In genomic region chr10:9252120-9252940, GRCm38 (mm10) we compare ENCODE assay signal across 20 mouse cellular contexts.
DNase-seq lines count a peak whose midpoint lies in the region; ATAC-seq lines count a peak whose summit lies in the region.
"Had no signal": no experiment of that assay in that cellular context is flagged by ENCODE, and none has a peak within 500 bp of the region (broad histone marks: within the 10 kb centered on the region; RNA-seq: fewer than 3 reads in every experiment).

No protein-coding gene starts in this region.

- no peak overlapping the region for H3K4me2 ChIP-seq in forebrain, embryonic 13.5 days
- no peak overlapping the region for H3K4me2 ChIP-seq in forebrain, embryonic 11.5 days (ENCODE audit: low read depth, low read length, severe bottlenecking)
- H3K4me2 ChIP-seq in neural tube, embryonic 12.5 days (replicated peaks): no peak overlapping the region
- no peak overlapping the region for H3K4me2 ChIP-seq in midbrain, embryonic 12.5 days (replicated peaks)
- no peak overlapping the region for H3K4me2 ChIP-seq in neural tube, embryonic 14.5 days (ENCODE audit: low read depth, low read length)
- H3K4me2 ChIP-seq: heart, embryonic 12.5 days; limb, embryonic 15.5 days; liver, embryonic 15.5 days had no signal

- H3K27ac ChIP-seq in forebrain, embryonic 13.5 days: peak overlapping the region; percentile 19; the same call in 1 of the 2 replicates
- no peak overlapping the region for H3K27ac ChIP-seq in forebrain, embryonic 11.5 days (ENCODE audit: low read depth, low read length)
- H3K27ac ChIP-seq in neural tube, embryonic 12.5 days: no peak overlapping the region
- peak overlapping the region; percentile 39; the same call in 1 of the 2 replicates for H3K27ac ChIP-seq in midbrain, embryonic 12.5 days (replicated peaks)
- H3K27ac ChIP-seq in neural tube, embryonic 14.5 days (ENCODE audit: low read depth, low read length): no peak overlapping the region
- H3K27ac ChIP-seq: layer of hippocampus, adult 2 months; limb, embryonic 15.5 days; liver, embryonic 15.5 days had no signal

- no peak overlapping the region for H3K4me3 ChIP-seq in forebrain, embryonic 13.5 days
- no peak overlapping the region for H3K4me3 ChIP-seq in forebrain, embryonic 11.5 days (ENCODE audit: low read depth, low read length)
- no peak overlapping the region for H3K4me3 ChIP-seq in neural tube, embryonic 12.5 days
- no peak overlapping the region for H3K4me3 ChIP-seq in midbrain, embryonic 12.5 days
- no peak overlapping the region for H3K4me3 ChIP-seq in neural tube, embryonic 14.5 days (ENCODE audit: low read depth, low read length)
- H3K4me3 ChIP-seq: heart, embryonic 12.5 days; layer of hippocampus, adult 2 months; limb, embryonic 15.5 days; liver, embryonic 15.5 days; myocyte had no signal

- WGBS in forebrain, embryonic 13.5 days: 23% methylated on average over 7 of the region's 7 CpGs
- 45% methylated on average over 7 of the region's 7 CpGs for WGBS in forebrain, embryonic 11.5 days
- WGBS in neural tube, embryonic 12.5 days: 11% methylated on average over 7 of the region's 7 CpGs
- 35% methylated on average over 7 of the region's 7 CpGs for WGBS in midbrain, embryonic 12.5 days
- 8% methylated on average over 7 of the region's 7 CpGs for WGBS in neural tube, embryonic 14.5 days

- DNase-seq in forebrain, embryonic 11.5 days (ENCODE audit: low spot score): no peak
- no peak for DNase-seq in neural tube, embryonic 10.5 days (ENCODE audit: extremely low spot score, low spot score)
- no peak for DNase-seq in urinary bladder, postnatal 4 days (ENCODE audit: low spot score in 2 of 2)
- no peak for DNase-seq in yolk sac, embryonic 10.5 days (ENCODE audit: low spot score)
- DNase-seq: adrenal gland, adult 8-10 months; cerebellum, adult 9-11 months; heart, postnatal 14 days; kidney, adult 8-10 months; kidney, postnatal 14 days; layer of hippocampus, postnatal 36 days had no signal

- no peak for ATAC-seq in forebrain, embryonic 13.5 days
- no peak for ATAC-seq in forebrain, embryonic 11.5 days (replicated peaks; ENCODE audit: low FRiP score)
- ATAC-seq in neural tube, embryonic 12.5 days (ENCODE audit: low FRiP score, low read depth): peak; percentile 71; the same call in 1 of the 2 replicates
- ATAC-seq in midbrain, embryonic 12.5 days (ENCODE audit: low FRiP score, low read depth): no peak
- ATAC-seq in neural tube, embryonic 14.5 days (ENCODE audit: low read depth): 0 out of 2 replicates have a peak, but pooled peaks have one; percentile 17
- ATAC-seq: inflammation-experienced regulatory T-cells, adult 6 months had no signal

- peaks cover 12% of the 10 kb centered on the region for H3K4me1 ChIP-seq in forebrain, embryonic 13.5 days
- H3K4me1 ChIP-seq in forebrain, embryonic 11.5 days (replicated peaks; ENCODE audit: control insufficient read depth, insufficient read depth, low read length): 0 out of 2 replicates have a peak, but pooled peaks cover 2% of the 10 kb centered on the region
- peaks cover 4% of the 10 kb centered on the region; the same call in 1 of the 2 replicates for H3K4me1 ChIP-seq in neural tube, embryonic 12.5 days
- H3K4me1 ChIP-seq in midbrain, embryonic 12.5 days: peaks cover 7% of the 10 kb centered on the region; the same call in 1 of the 2 replicates
- H3K4me1 ChIP-seq in neural tube, embryonic 14.5 days (ENCODE audit: control insufficient read depth, insufficient read depth, low read length): peaks cover 6% of the 10 kb centered on the region; the same call in 1 of the 2 replicates
- H3K4me1 ChIP-seq: heart, embryonic 12.5 days; limb, embryonic 15.5 days; liver, embryonic 15.5 days had no signal

- H3K9me3 ChIP-seq in forebrain, embryonic 13.5 days (replicated peaks): no peaks in the 10 kb centered on the region
- no peaks in the 10 kb centered on the region for H3K9me3 ChIP-seq in forebrain, embryonic 11.5 days (ENCODE audit: control insufficient read depth, low read length)
- H3K9me3 ChIP-seq in neural tube, embryonic 12.5 days: no peaks in the 10 kb centered on the region
- no peaks in the 10 kb centered on the region for H3K9me3 ChIP-seq in midbrain, embryonic 12.5 days
- no peaks in the 10 kb centered on the region for H3K9me3 ChIP-seq in neural tube, embryonic 14.5 days (ENCODE audit: control insufficient read depth, low read length)
- H3K9me3 ChIP-seq: heart, embryonic 12.5 days; limb, embryonic 15.5 days; liver, embryonic 15.5 days had no signal

- no peaks in the 10 kb centered on the region for H3K36me3 ChIP-seq in forebrain, embryonic 13.5 days (ENCODE audit: poor library complexity, severe bottlenecking)
- no peaks in the 10 kb centered on the region for H3K36me3 ChIP-seq in forebrain, embryonic 11.5 days (ENCODE audit: control insufficient read depth, insufficient read depth, low read length)
- no peaks in the 10 kb centered on the region for H3K36me3 ChIP-seq in neural tube, embryonic 12.5 days
- H3K36me3 ChIP-seq in midbrain, embryonic 12.5 days: no peaks in the 10 kb centered on the region
- no peaks in the 10 kb centered on the region for H3K36me3 ChIP-seq in neural tube, embryonic 14.5 days (ENCODE audit: control insufficient read depth, insufficient read depth, low read length)
- H3K36me3 ChIP-seq: heart, embryonic 12.5 days; limb, embryonic 15.5 days; liver, embryonic 15.5 days had no signal

- no peak overlapping the region for H3K9ac ChIP-seq in forebrain, embryonic 13.5 days
- H3K9ac ChIP-seq in forebrain, embryonic 11.5 days (ENCODE audit: low read length): no peak overlapping the region
- H3K9ac ChIP-seq in neural tube, embryonic 12.5 days: no peak overlapping the region
- no peak overlapping the region for H3K9ac ChIP-seq in midbrain, embryonic 12.5 days (replicated peaks)
- no peak overlapping the region for H3K9ac ChIP-seq in neural tube, embryonic 14.5 days (replicated peaks; ENCODE audit: low read depth, low read length)
- H3K9ac ChIP-seq: heart, embryonic 12.5 days; limb, embryonic 15.5 days; liver, embryonic 15.5 days had no signal

- H3K27me3 ChIP-seq in forebrain, embryonic 13.5 days: no peaks in the 10 kb centered on the region
- no peaks in the 10 kb centered on the region for H3K27me3 ChIP-seq in forebrain, embryonic 11.5 days (ENCODE audit: control insufficient read depth, insufficient read depth, low read length)
- no peaks in the 10 kb centered on the region for H3K27me3 ChIP-seq in neural tube, embryonic 12.5 days (replicated peaks)
- H3K27me3 ChIP-seq in midbrain, embryonic 12.5 days: no peaks in the 10 kb centered on the region
- H3K27me3 ChIP-seq in neural tube, embryonic 14.5 days (ENCODE audit: control insufficient read depth, insufficient read depth, low read length): no peaks in the 10 kb centered on the region
- H3K27me3 ChIP-seq: heart, embryonic 12.5 days; limb, embryonic 15.5 days; liver, embryonic 15.5 days had no signal

Comparison
In these comparisons a context has a peak if more than half of its experiments do, and no peak if none do; other contexts are left out.
1. H3K27ac ChIP-seq: peak in forebrain, embryonic 13.5 days (single experiment) and midbrain, embryonic 12.5 days (single experiment); none in forebrain, embryonic 11.5 days (single experiment), neural tube, embryonic 12.5 days (single experiment) and neural tube, embryonic 14.5 days (single experiment).
2. ATAC-seq: peak in neural tube, embryonic 12.5 days (single experiment) and neural tube, embryonic 14.5 days (single experiment); none in forebrain, embryonic 13.5 days (single experiment), forebrain, embryonic 11.5 days (single experiment) and midbrain, embryonic 12.5 days (single experiment).